15 mouse cellular contexts compared by ENCODE assay signal in the genomic region with DNA sequence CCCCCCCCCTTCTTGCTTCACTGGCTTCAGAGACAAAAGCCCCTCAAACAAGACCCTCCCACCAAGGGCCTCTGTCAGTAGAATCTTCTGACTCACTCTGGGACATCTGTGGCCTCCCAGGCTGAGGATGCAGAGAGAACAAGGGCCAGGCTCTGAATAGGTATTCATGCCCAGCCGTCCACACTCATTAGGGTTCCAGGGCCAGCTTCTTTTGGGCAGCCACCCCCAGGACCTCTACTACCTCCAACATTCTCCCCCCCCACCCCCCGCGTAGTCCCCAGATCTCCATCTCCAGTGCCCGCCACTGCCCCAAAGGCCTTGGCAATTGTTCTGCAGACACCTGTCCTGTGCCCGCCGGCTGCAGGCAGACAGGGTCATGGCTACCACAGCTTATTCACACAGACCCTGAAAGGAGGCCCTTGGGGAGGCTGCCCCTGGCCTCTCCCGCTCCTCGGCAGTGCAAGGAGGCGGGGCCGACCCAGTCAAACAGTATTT. TPM values are rescaled to one million over a fixed set of nuclear protein-coding genes. Genes with fewer than 3 reads are reported as not detected.
DNase-seq lines count a peak whose midpoint lies in the region; ATAC-seq lines count a peak whose summit lies in the region.
"Had no signal": no experiment of that assay in that cellular context is flagged by ENCODE, and none has a peak within 500 bp of the region (broad histone marks: within the 10 kb centered on the region; RNA-seq: fewer than 3 reads in every experiment).

No protein-coding gene starts in this region.

- WGBS in forebrain, embryonic 16.5 days, result 5% methylated on average over 10 of the region's 10 CpGs
- WGBS in midbrain, embryonic 10.5 days, result 26% methylated on average over 10 of the region's 10 CpGs
- WGBS in neural tube, embryonic 14.5 days, result 12% methylated on average over 10 of the region's 10 CpGs

- no peak overlapping the region for H3K4me2 ChIP-seq in forebrain, embryonic 16.5 days (ENCODE audit: low read length)
- H3K4me2 ChIP-seq in neural tube, embryonic 14.5 days (ENCODE audit: low read depth, low read length), result no peak overlapping the region

- H3K9ac ChIP-seq in forebrain, embryonic 16.5 days (replicated peaks; ENCODE audit: low read depth, low read length), result no peak overlapping the region
- H3K9ac ChIP-seq in neural tube, embryonic 14.5 days (replicated peaks; ENCODE audit: low read depth, low read length), result no peak overlapping the region

- intact Hi-C loops in left cerebral cortex, postnatal 4 days (cut with DNase I), result loop anchor here (10.0 kb wide), 1 partner anchor 77 kb away; no protein-coding TSS in a partner anchor
- intact Hi-C loops in left cerebral cortex, postnatal 14 days (cut with DNase I), result no loop called here

- peak; percentile 32 for DNase-seq in left cerebral cortex, postnatal 4 days
- no peak for DNase-seq in left cerebral cortex, postnatal 14 days (ENCODE audit: low spot score in 2 of 2)
- DNase-seq in midbrain, embryonic 10.5 days (ENCODE audit: low spot score), result peak; percentile 77
- no peak for DNase-seq in spleen, postnatal 4 days (ENCODE audit: low spot score in 2 of 2)
- no peak for DNase-seq in liver
- DNase-seq: adrenal gland, postnatal 10 days; heart, postnatal 4 days; kidney, adult 2 months; thymus, postnatal 25 days had no signal

- H3K4me3 ChIP-seq in forebrain, embryonic 16.5 days (replicated peaks; ENCODE audit: low read length), result no peak overlapping the region
- H3K4me3 ChIP-seq in midbrain, embryonic 10.5 days, result peak overlapping the region; percentile 28; the same call in 1 of the 2 replicates
- no peak overlapping the region for H3K4me3 ChIP-seq in neural tube, embryonic 14.5 days (ENCODE audit: low read depth, low read length)
- H3K4me3 ChIP-seq: layer of hippocampus, adult 2 months had no signal

- H3K36me3 ChIP-seq in forebrain, embryonic 16.5 days (ENCODE audit: control insufficient read depth, insufficient read depth), result no peaks in the 10 kb centered on the region
- no peaks in the 10 kb centered on the region for H3K36me3 ChIP-seq in midbrain, embryonic 10.5 days
- H3K36me3 ChIP-seq in neural tube, embryonic 14.5 days (ENCODE audit: control insufficient read depth, insufficient read depth, low read length), result no peaks in the 10 kb centered on the region

- H3K4me1 ChIP-seq in forebrain, embryonic 16.5 days (replicated peaks; ENCODE audit: control insufficient read depth, insufficient read depth, low read length), result peaks cover 44% of the 10 kb centered on the region
- H3K4me1 ChIP-seq in midbrain, embryonic 10.5 days, result peaks cover 59% of the 10 kb centered on the region
- H3K4me1 ChIP-seq in neural tube, embryonic 14.5 days (ENCODE audit: control insufficient read depth, insufficient read depth, low read length), result peaks cover 13% of the 10 kb centered on the region; the same call in 1 of the 2 replicates

- peak overlapping the region; percentile 66 for H3K27ac ChIP-seq in forebrain, embryonic 16.5 days (ENCODE audit: low read length)
- H3K27ac ChIP-seq in midbrain, embryonic 10.5 days (replicated peaks), result peak overlapping the region; percentile 86
- H3K27ac ChIP-seq in neural tube, embryonic 14.5 days (ENCODE audit: low read depth, low read length), result no peak overlapping the region
- H3K27ac ChIP-seq: layer of hippocampus, adult 2 months had no signal

- no peaks in the 10 kb centered on the region for H3K27me3 ChIP-seq in forebrain, embryonic 16.5 days (replicated peaks; ENCODE audit: control insufficient read depth, insufficient read depth, low read length)
- H3K27me3 ChIP-seq in midbrain, embryonic 10.5 days (ENCODE audit: low read depth, poor library complexity, severe bottlenecking), result peaks cover 74% of the 10 kb centered on the region
- no peaks in the 10 kb centered on the region for H3K27me3 ChIP-seq in neural tube, embryonic 14.5 days (ENCODE audit: control insufficient read depth, insufficient read depth, low read length)

- ATAC-seq in forebrain, embryonic 16.5 days, result peak; percentile 41
- ATAC-seq in neural tube, embryonic 14.5 days (ENCODE audit: low read depth), result peak; percentile 77; the same call in 1 of the 2 replicates
- ATAC-seq in erythroid progenitor cell, adult 5-6 weeks (replicated peaks; ENCODE audit: low FRiP score, poor library complexity, severe bottlenecking), result no peak

- no peaks in the 10 kb centered on the region for H3K9me3 ChIP-seq in forebrain, embryonic 16.5 days (ENCODE audit: control insufficient read depth, low read length)
- no peaks in the 10 kb centered on the region for H3K9me3 ChIP-seq in midbrain, embryonic 10.5 days (replicated peaks)
- no peaks in the 10 kb centered on the region for H3K9me3 ChIP-seq in neural tube, embryonic 14.5 days (ENCODE audit: control insufficient read depth, low read length)

RNA-seq across cellular contexts. Expression of a gene that starts 5.0 kb away (rescaled TPM):
- total RNA-seq in left cerebral cortex, postnatal 4 days (2021), result not detected
- total RNA-seq in left cerebral cortex, postnatal 14 days (2021), result not detected
- not detected in 2 replicates for polyA plus RNA-seq in forebrain, embryonic 16.5 days (2015; fragmentation: Nextera tagmentation; extraction: Ambion mirVana)
- not detected in 2 replicates for polyA plus RNA-seq in midbrain, embryonic 10.5 days (2016; fragmentation: Nextera tagmentation; extraction: Ambion mirVana)
- polyA plus RNA-seq in neural tube, embryonic 14.5 days (2014; fragmentation: Nextera tagmentation; extraction: Ambion mirVana), result not detected in 2 replicates
- not detected in 2 replicates for total RNA-seq in erythroid progenitor cell, adult 5-6 weeks (2015; ENCODE audit: low replicate concordance)
- not detected in 2 replicates for total RNA-seq in erythroid progenitor cell, adult 5-6 weeks (2017; ENCODE audit: low replicate concordance)
- total RNA-seq: adrenal gland, postnatal 10 days; heart, postnatal 4 days; layer of hippocampus, adult 2 months had no signal
- polyA plus RNA-seq: kidney, adult 2 months; limb, embryonic 11.5 days; liver, embryonic 16.5 days had no signal

Comparison
In these comparisons a context has a peak if more than half of its experiments do, and no peak if none do; other contexts are left out.
1. DNase-seq: peak in left cerebral cortex, postnatal 4 days (single experiment) and midbrain, embryonic 10.5 days (single experiment); none in left cerebral cortex, postnatal 14 days (0 of 2), spleen, postnatal 4 days (0 of 2) and liver (single experiment).